Mouse (Mus musculus) kidney, postnatal 0 days (tissue): ENCODE data around the gene 1700034J05Rik. TPM values are rescaled to one million over a fixed set of nuclear protein-coding genes. Genes with fewer than 3 reads are reported as not detected.
A peak's percentile ranks its signal among the peaks of the same experiment; 100 is the strongest.

Source experiments
- ATAC-seq: fragments of 200-750 bp; cut with Nextera tagmentation; replicated peaks from 2 replicates; pipeline ENCODE4 v1.8.0; 2017; ENCODE audit warnings: low read depth, moderate number of reproducible peaks, moderate TSS enrichment, moderate library complexity; ENCODE audit not compliant: low FRiP score
- DNase-seq: peaks from one replicate; pipeline ENCODE4 v3.0.0-alpha.2; 2016; ENCODE audit warnings: low spot score
- H3K27ac ChIP-seq: fragments of 300-500 bp; sonication (generic); 2 replicates; pipeline ENCODE4 v1.5.1; 2014; ENCODE audit warnings: mild to moderate bottlenecking
- H3K27me3 ChIP-seq: fragments of 300-500 bp; sonication (generic); 2 replicates; pipeline ENCODE4 v1.6.1; 2014; ENCODE audit warnings: low read length, mixed read lengths; ENCODE audit not compliant: insufficient read depth
- H3K36me3 ChIP-seq: fragments of 300-500 bp; sonication (generic); 2 replicates; pipeline ENCODE4 v1.6.1; 2014; ENCODE audit warnings: low read length, mixed read lengths; ENCODE audit not compliant: insufficient read depth
- H3K4me1 ChIP-seq: fragments of 300-500 bp; sonication (generic); replicated peaks from 2 replicates; pipeline ENCODE4 v1.6.1; 2014; ENCODE audit warnings: antibody characterized with exemption, low read length, mixed read lengths; ENCODE audit not compliant: insufficient read depth
- H3K4me2 ChIP-seq: fragments of 300-500 bp; sonication (generic); 2 replicates; pipeline ENCODE4 v1.6.1; 2014; ENCODE audit warnings: mild to moderate bottlenecking, low read length, moderate library complexity, mixed read lengths
- H3K4me3 ChIP-seq: fragments of 300-500 bp; sonication (generic); replicated peaks from 2 replicates; pipeline ENCODE4 v1.5.1; 2014; ENCODE audit warnings: low read depth, low read length
- H3K9ac ChIP-seq: fragments of 300-500 bp; sonication (generic); 2 replicates; pipeline ENCODE4 v1.6.1; 2014; ENCODE audit warnings: low read depth, low read length
- H3K9me3 ChIP-seq: fragments of 300-500 bp; sonication (generic); replicated peaks from 2 replicates; pipeline ENCODE4 v1.6.1; 2016; ENCODE audit warnings: low read length, inconsistent platforms, mixed read lengths
- CTCF ChIP-seq: IDR thresholded peaks from 2 replicates; pipeline ENCODE4 v1.5.1; 2016; ENCODE audit warnings: antibody characterized with exemption, low read depth, mild to moderate bottlenecking, moderate library complexity
- WGBS: fragments of 180-500 bp; shearing (Covaris S2); extraction: QIAGEN DNeasy Blood & Tissue Kit; methylation state at CpG from one replicate; pipeline ENCODE4 v1.1.7; 2014; 5-methylcytosine and 5-hydroxymethylcytosine counted together
- polyA plus RNA-seq: library from polyadenylated mRNA; unstranded; fragments of >200 nt; fragmentation: Nextera tagmentation; extraction: Ambion mirVana; gene quantifications from 2 replicates; pipeline ENCODE4 v1.2.1, GENCODE M21; 2015

The 1700034J05Rik gene
- polyA plus RNA-seq, 1 experiment from 2014 or later = 0.09 TPM

DNA sequence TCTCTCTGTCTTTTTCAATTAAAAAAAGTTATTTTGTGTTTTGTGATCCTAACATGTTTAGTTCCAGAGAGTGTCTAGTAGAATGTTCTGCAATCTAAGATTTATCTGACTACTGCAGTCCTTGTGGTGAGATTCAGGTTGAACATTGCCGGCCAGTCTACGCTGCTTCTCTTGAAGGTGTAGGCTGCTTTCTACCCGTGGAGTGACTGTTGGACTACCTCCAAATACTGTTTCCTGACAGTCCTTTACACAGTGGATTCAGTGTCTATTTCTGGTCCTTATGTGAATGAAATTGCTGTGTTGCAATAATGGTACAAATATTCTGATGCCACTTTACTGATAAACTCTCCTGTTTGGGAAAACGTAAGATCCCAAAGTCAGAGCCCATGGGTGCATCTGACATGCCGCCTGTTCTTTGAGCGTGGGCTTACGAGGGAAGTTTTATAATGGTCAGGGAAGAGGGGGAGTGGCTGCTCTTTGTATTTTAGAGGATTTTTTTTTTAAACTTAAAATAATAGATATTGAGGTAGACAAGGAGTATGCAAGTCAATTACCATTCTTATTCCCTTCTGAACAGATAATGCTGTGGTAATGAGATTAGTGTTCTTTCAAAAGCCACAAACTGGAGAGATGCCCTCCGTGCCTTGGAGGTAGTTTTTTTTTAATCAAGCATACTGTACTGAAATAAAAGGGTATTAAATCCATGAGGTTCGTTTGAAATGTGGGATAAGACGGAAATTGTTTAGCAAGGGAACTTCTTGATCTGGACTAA lies 4.4 kb downstream of the 1700034J05Rik start:
- Histone ChIP-seq H3K4me1 (peaks cover 36% of the 10 kb centered on the region), H3K9ac (no peak overlapping the region), H3K4me2 (no peak overlapping the region), H3K27me3 (no peaks in the 10 kb centered on the region), H3K9me3 (no peaks in the 10 kb centered on the region), H3K4me3 (no peak overlapping the region), H3K27ac (no peak overlapping the region), H3K36me3 (no peaks in the 10 kb centered on the region)
- no peak for TF ChIP-seq CTCF
- DNase-seq (no peak), ATAC-seq (no peak)
- whole genome bisulfite sequencing = 45% methylated on average over 10 of the region's 10 CpGs

DNA sequence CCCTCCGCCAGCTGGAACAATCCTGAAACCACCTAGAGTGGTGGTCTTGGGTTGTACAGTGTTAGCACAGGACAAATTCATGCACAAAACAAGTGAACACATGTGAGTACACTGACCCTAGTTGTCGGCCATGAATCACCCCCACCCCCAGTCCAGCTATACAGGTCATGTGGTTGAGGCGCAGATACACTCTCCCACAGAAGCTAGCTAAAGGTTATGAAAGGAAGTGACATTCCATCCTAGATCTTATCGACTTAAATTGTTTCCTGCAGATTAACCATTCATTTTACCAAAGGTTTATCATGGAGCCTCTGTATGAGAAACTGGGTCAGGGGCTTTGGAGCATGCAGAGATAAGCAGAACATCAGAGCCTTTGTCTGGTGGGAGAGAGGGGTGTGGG lies 7.0 kb downstream of the 1700034J05Rik start:
- no peak for TF ChIP-seq CTCF
- WGBS = 33% methylated on average over 4 of the region's 4 CpGs
- DNase-seq = no peak
- no peaks in the 10 kb centered on the region for H3K9me3 ChIP-seq
- H3K27ac ChIP-seq = peak overlapping the region; percentile 89
- H3K36me3 ChIP-seq = no peaks in the 10 kb centered on the region
- no peak overlapping the region for H3K4me3 ChIP-seq
- H3K4me1 ChIP-seq = peaks cover 41% of the 10 kb centered on the region
- no peak overlapping the region for H3K9ac ChIP-seq
- ATAC-seq = peak; percentile 82
- no peaks in the 10 kb centered on the region for H3K27me3 ChIP-seq
- H3K4me2 ChIP-seq = no peak overlapping the region

DNA sequence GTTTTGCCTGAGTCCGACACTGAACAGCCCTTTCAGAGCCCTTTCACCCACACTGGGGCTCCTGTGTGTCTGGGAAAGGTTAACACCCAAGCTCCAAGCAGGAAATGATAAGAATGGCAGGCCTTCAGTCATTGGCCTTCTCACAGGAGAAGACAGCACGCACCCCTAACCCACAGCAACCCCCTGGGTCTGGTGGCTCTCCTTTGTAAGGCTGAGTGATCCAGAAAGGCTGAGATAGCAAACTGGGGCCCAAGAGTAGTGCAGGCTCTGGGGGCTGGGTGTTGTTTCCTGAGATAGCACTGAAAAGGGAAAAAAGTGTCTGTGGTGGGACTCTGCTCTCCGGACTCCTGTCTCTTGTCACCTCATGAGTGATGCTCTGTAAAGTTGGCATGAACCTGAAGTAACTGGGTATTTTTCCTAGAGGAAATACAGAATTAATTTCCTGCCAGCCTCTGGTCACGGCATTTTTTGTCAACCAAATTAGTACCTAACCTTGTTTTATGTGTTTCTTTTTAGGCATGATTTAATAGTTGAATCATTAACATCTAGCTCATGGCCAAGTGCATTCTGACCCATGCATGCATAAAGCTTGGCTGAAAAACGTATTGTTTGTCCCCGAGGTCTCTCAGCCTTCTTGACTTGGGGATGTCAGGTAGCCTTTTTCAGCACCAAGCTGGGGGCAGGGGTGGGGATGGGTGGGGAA lies 7.7 kb downstream of the 1700034J05Rik start:
- peak overlapping the region; percentile 89 for H3K27ac ChIP-seq
- no peak for TF ChIP-seq CTCF
- peaks cover 3% of the 10 kb centered on the region; the same call in 1 of the 2 replicates for H3K36me3 ChIP-seq
- peaks cover 42% of the 10 kb centered on the region for H3K4me1 ChIP-seq
- no peak overlapping the region for H3K4me2 ChIP-seq
- no peaks in the 10 kb centered on the region for H3K27me3 ChIP-seq
- no peak overlapping the region for H3K4me3 ChIP-seq
- no peaks in the 10 kb centered on the region for H3K9me3 ChIP-seq
- ATAC-seq = peak; percentile 53
- DNase-seq = no peak
- no peak overlapping the region for H3K9ac ChIP-seq
- WGBS = 28% methylated on average over 6 of the region's 6 CpGs

DNA sequence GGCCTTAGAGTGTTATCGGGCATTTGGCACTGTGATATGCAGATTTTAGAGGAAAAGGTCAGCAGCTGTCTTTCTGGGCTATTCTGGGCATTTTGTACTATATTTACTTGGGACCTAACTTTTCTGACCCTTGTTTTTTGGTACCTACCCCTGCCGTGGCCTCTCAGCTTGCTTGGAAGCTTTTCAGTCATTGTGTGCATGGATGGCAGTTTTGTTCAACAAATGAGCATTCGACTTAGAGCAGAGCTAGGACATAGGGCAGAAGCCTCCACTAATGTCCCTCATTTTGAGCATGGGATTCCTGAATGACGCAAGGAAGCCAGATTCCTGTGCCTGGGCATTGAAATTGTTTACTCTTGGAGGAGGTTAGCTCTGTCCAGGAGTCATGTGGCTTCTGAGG lies 9.4 kb downstream of the 1700034J05Rik start:
- no peak overlapping the region for H3K4me2 ChIP-seq
- no peaks in the 10 kb centered on the region for H3K9me3 ChIP-seq
- H3K27me3 ChIP-seq = no peaks in the 10 kb centered on the region
- H3K36me3 ChIP-seq = peaks cover 4% of the 10 kb centered on the region; the same call in 1 of the 2 replicates
- peak overlapping the region; percentile 89; the same call in 1 of the 2 replicates for H3K27ac ChIP-seq
- TF ChIP-seq CTCF = no peak
- DNase-seq = no peak
- WGBS = 62% methylated on average over 4 of the region's 4 CpGs
- H3K4me1 ChIP-seq = peaks cover 39% of the 10 kb centered on the region
- ATAC-seq = no peak
- H3K9ac ChIP-seq = no peak overlapping the region
- H3K4me3 ChIP-seq = no peak overlapping the region

DNA sequence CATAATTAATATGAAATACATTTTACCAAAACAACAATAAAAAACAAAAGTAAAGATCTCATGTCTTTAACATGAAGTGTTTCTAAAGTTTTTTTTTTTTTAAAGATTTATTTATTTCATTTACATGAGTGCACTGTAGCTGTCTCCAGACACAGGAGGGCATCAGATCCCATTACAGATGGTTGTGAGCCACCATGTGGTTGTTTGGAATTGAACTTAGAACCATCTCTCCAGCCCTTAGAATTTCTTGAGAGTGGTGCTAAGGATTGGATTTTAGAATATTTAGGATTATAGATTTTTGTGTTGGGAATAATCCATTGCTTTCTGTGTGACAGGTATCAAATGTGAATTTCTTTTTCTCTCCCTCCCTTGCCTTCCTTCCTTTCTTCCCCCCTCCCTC lies 10.2 kb downstream of the 1700034J05Rik start:
- peaks cover 39% of the 10 kb centered on the region for H3K4me1 ChIP-seq
- H3K27ac ChIP-seq = no peak overlapping the region

DNA sequence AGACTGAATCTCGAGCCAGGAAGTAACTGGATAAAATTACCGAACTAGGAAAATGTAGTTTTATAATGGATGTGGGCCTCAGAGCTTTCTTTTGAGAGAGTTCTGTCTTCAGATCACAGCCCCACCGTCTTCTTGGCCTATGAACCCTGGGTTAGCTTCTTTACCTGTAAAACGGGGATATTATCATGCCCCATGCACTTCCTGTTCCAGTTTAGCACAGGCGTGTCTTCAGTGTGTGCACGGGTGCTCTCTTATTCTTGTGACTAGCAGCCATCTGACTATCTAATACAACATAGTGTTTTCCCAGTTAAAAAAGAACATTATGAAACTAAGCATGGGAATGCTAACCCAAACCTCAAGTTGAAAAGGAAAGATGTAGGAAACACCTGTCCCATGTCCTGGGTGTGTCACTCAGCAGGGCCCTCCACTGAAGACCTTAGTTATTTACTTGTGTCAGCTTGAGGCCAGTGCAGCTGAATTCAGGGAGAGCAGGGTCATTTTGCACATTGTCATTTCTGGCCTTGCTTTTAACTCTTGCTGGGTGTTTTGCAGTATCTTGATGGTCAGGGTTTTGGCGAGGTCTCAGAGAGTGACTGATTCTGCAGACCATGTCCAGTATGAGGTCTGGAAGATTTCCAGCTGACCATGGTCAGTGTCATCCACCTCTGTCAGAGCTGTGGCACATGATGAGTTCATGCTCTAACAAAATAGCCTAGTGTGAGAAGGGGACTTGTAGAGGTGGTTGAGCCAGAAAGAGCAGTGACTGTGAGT lies 12.5 kb downstream of the 1700034J05Rik start:
- H3K27me3 ChIP-seq = no peaks in the 10 kb centered on the region
- no peak overlapping the region for H3K4me2 ChIP-seq
- H3K9ac ChIP-seq = no peak overlapping the region
- 66% methylated on average over 7 of the region's 7 CpGs for WGBS
- H3K27ac ChIP-seq = no peak overlapping the region
- no peak for ATAC-seq
- peaks cover 24% of the 10 kb centered on the region for H3K4me1 ChIP-seq
- H3K9me3 ChIP-seq = no peaks in the 10 kb centered on the region
- TF ChIP-seq CTCF = no peak
- H3K36me3 ChIP-seq = peaks cover 4% of the 10 kb centered on the region; the same call in 1 of the 2 replicates
- H3K4me3 ChIP-seq = no peak overlapping the region
- DNase-seq = no peak

More for the DNA sequence above, 10.2 kb downstream of the 1700034J05Rik start:
- peak; percentile 31 for TF ChIP-seq CTCF
- DNase-seq = no peak
- no peaks in the 10 kb centered on the region for H3K9me3 ChIP-seq
- H3K4me2 ChIP-seq = no peak overlapping the region
- peaks cover 4% of the 10 kb centered on the region; the same call in 1 of the 2 replicates for H3K36me3 ChIP-seq
- H3K27me3 ChIP-seq = no peaks in the 10 kb centered on the region
- no peak overlapping the region for H3K9ac ChIP-seq
- H3K4me3 ChIP-seq = no peak overlapping the region
- ATAC-seq = no peak
